In genomic region chr7:133776626-133776996, GRCm38 (mm10) we compare ENCODE assay signal across 8 mouse cellular contexts. TPM values are rescaled to one million over a fixed set of nuclear protein-coding genes. Genes with fewer than 3 reads are reported as not detected.
A peak's percentile ranks its signal among the peaks of the same experiment; 100 is the strongest.
DNase-seq lines count a peak whose midpoint lies in the region; ATAC-seq and TF ChIP-seq lines count a peak whose summit lies in the region.

Gene Fank1 (plus strand): TSS chr7:133776861.

- H3K27ac ChIP-seq in embryonic facial prominence, embryonic 10.5 days (replicated peaks), result peak within 1 kb of the TSS; percentile 83
- H3K27ac ChIP-seq in limb, embryonic 14.5 days (replicated peaks; ENCODE audit: low read depth, low read length), result no peak within 1 kb of the TSS
- no peak within 1 kb of the TSS; the same call in 1 of the 2 replicates for H3K27ac ChIP-seq in midbrain, embryonic 16.5 days (ENCODE audit: low read length)
- H3K27ac ChIP-seq in spleen, adult 2 months (ENCODE audit: insufficient read depth, low read length), result no peak within 1 kb of the TSS

- ATAC-seq in limb, embryonic 14.5 days (ENCODE audit: low FRiP score, low read depth), result peak; percentile 95
- ATAC-seq in midbrain, embryonic 16.5 days, result peak; percentile 95

- peak; percentile 88 for DNase-seq in 3134 (ENCODE audit: extremely low read depth, insufficient read length, low spot score)
- peak; percentile 95 for DNase-seq in adrenal gland, postnatal 14 days
- peak; percentile 94 for DNase-seq in embryonic facial prominence, embryonic 10.5 days (ENCODE audit: low spot score)
- peak; percentile 99 for DNase-seq in heart, adult 11 months
- DNase-seq in kidney, adult 18-20 months, result peak; percentile 90
- DNase-seq in limb, embryonic 14.5 days (ENCODE audit: low spot score), result peak; percentile 75
- DNase-seq in spleen, adult 2 months (ENCODE audit: low read depth in 1 of 2, low spot score in 2 of 2), result peak; percentile 52 to 86

- peaks cover 24% of the 10 kb centered on the region for H3K27me3 ChIP-seq in embryonic facial prominence, embryonic 10.5 days (replicated peaks; ENCODE audit: low read depth, poor library complexity, severe bottlenecking)
- peaks cover 3% of the 10 kb centered on the region; the same call in 1 of the 2 replicates for H3K27me3 ChIP-seq in limb, embryonic 14.5 days (ENCODE audit: control insufficient read depth, insufficient read depth, low read length)
- no peaks in the 10 kb centered on the region for H3K27me3 ChIP-seq in midbrain, embryonic 16.5 days (ENCODE audit: control insufficient read depth, insufficient read depth, low read depth, low read length)
- no peaks in the 10 kb centered on the region for H3K27me3 ChIP-seq in spleen, adult 2 months (ENCODE audit: control insufficient read depth, insufficient read depth, low read length)

- peak within 1 kb of the TSS; percentile 67 for H3K9ac ChIP-seq in limb, embryonic 14.5 days (ENCODE audit: low read depth, low read length, severe bottlenecking)
- H3K9ac ChIP-seq in midbrain, embryonic 16.5 days (ENCODE audit: low read depth, low read length), result peak within 1 kb of the TSS; percentile 84

- H3K4me2 ChIP-seq in limb, embryonic 14.5 days (replicated peaks; ENCODE audit: low read depth, low read length, severe bottlenecking), result peak within 1 kb of the TSS; percentile 86
- peak within 1 kb of the TSS; percentile 83 for H3K4me2 ChIP-seq in midbrain, embryonic 16.5 days (ENCODE audit: low read length)

- H3K9me3 ChIP-seq in embryonic facial prominence, embryonic 10.5 days, result no peaks in the 10 kb centered on the region
- H3K9me3 ChIP-seq in limb, embryonic 14.5 days (ENCODE audit: control insufficient read depth, low read length), result no peaks in the 10 kb centered on the region
- H3K9me3 ChIP-seq in midbrain, embryonic 16.5 days (replicated peaks; ENCODE audit: control insufficient read depth, low read length, poor library complexity, severe bottlenecking), result no peaks in the 10 kb centered on the region

- peak within 1 kb of the TSS; percentile 79 for H3K4me3 ChIP-seq in embryonic facial prominence, embryonic 10.5 days
- H3K4me3 ChIP-seq in limb, embryonic 14.5 days (replicated peaks; ENCODE audit: low read length), result peak within 1 kb of the TSS; percentile 75
- H3K4me3 ChIP-seq in midbrain, embryonic 16.5 days (ENCODE audit: low read depth, low read length), result peak within 1 kb of the TSS; percentile 81
- H3K4me3 ChIP-seq in spleen, adult 2 months (ENCODE audit: extremely low read depth, insufficient read depth, insufficient read length), result peak within 1 kb of the TSS; percentile 75

- 0 out of 2 replicates have a peak, but pooled peaks have one; percentile 18 for TF ChIP-seq POLR2A in limb, embryonic 14.5 days (IDR thresholded peaks at IDR 0.05; ENCODE audit: borderline replicate concordance, extremely low read depth, insufficient read depth, insufficient read length)
- TF ChIP-seq POLR2A in spleen, adult 2 months (IDR thresholded peaks at IDR 0.05; ENCODE audit: low read depth, low read length), result no peak

- TF ChIP-seq CTCF in spleen, adult 2 months (IDR thresholded peaks at IDR 0.05; ENCODE audit: extremely low read depth, insufficient read depth, insufficient read length, insufficient replicate concordance), result no peak

- under 1% methylated on average over 45 of the region's 45 CpGs for WGBS in embryonic facial prominence, embryonic 10.5 days
- 0% methylated on average over 19 of the region's 45 CpGs for WGBS in limb, embryonic 14.5 days
- under 1% methylated on average over 42 of the region's 45 CpGs for WGBS in midbrain, embryonic 16.5 days
- 1% methylated on average over 45 of the region's 45 CpGs for WGBS in spleen, adult 2 months

- no peaks in the 10 kb centered on the region for H3K36me3 ChIP-seq in embryonic facial prominence, embryonic 10.5 days (replicated peaks)
- no peaks in the 10 kb centered on the region for H3K36me3 ChIP-seq in limb, embryonic 14.5 days (ENCODE audit: control insufficient read depth, insufficient read depth, low read length)
- no peaks in the 10 kb centered on the region for H3K36me3 ChIP-seq in midbrain, embryonic 16.5 days (ENCODE audit: control insufficient read depth, insufficient read depth, low read length)
- H3K36me3 ChIP-seq in spleen, adult 2 months (ENCODE audit: control insufficient read depth, insufficient read depth, low read length), result no peaks in the 10 kb centered on the region

- peaks cover 18% of the 10 kb centered on the region for H3K4me1 ChIP-seq in embryonic facial prominence, embryonic 10.5 days
- H3K4me1 ChIP-seq in limb, embryonic 14.5 days (ENCODE audit: control insufficient read depth, insufficient read depth, low read length), result peaks cover 3% of the 10 kb centered on the region; the same call in 1 of the 2 replicates
- peaks cover 14% of the 10 kb centered on the region for H3K4me1 ChIP-seq in midbrain, embryonic 16.5 days (ENCODE audit: control insufficient read depth, insufficient read depth, low read length)
- H3K4me1 ChIP-seq in spleen, adult 2 months (ENCODE audit: control insufficient read depth, insufficient read depth, insufficient read length), result peaks cover 4% of the 10 kb centered on the region

RNA-seq across cellular contexts. Expression of gene Fank1, which starts in this region (rescaled TPM):
- 0.33 and 0.90 TPM in 2 replicates for total RNA-seq in adrenal gland, postnatal 14 days (2021)
- 0.36 and 0.58 TPM in 2 replicates for polyA plus RNA-seq in embryonic facial prominence, embryonic 10.5 days (2016; fragmentation: Nextera tagmentation; extraction: Ambion mirVana)
- 0.24 and 0.31 TPM in 2 replicates for polyA plus RNA-seq in limb, embryonic 14.5 days (2012; rRNA removed)
- 0.30 TPM in 1 of 2 replicates, not detected in the other for polyA plus RNA-seq in limb, embryonic 14.5 days (2014; fragmentation: Nextera tagmentation; extraction: Ambion mirVana)
- 5.2 and 7.9 TPM in 2 replicates for polyA plus RNA-seq in midbrain, embryonic 16.5 days (2015; fragmentation: Nextera tagmentation; extraction: Ambion mirVana)
- polyA plus RNA-seq in spleen, adult 2 months (2012; rRNA removed), result not detected in 2 replicates

Comparison
In these comparisons a context has a peak if more than half of its experiments do, and no peak if none do; other contexts are left out.
1. Peak in DNase-seq in adrenal gland, postnatal 14 days; RNA of the gene not detected or under 1 TPM.
2. Peak in DNase-seq, H3K4me3 ChIP-seq and H3K27ac ChIP-seq in embryonic facial prominence, embryonic 10.5 days; RNA of the gene not detected or under 1 TPM.
3. Peak in DNase-seq, ATAC-seq, H3K4me3 ChIP-seq, H3K9ac ChIP-seq and H3K4me2 ChIP-seq in limb, embryonic 14.5 days; RNA of the gene not detected or under 1 TPM.
4. Peak in DNase-seq and H3K4me3 ChIP-seq in spleen, adult 2 months; RNA of the gene not detected or under 1 TPM.